Mouse (Mus musculus): ENCODE data around the gene Ep400. TPM values are rescaled to one million over a fixed set of nuclear protein-coding genes. Genes with fewer than 3 reads are reported as not detected.
"Not testable (repeated sequence)": the region's sequence is repeated elsewhere in the genome, so short reads cannot be mapped to it uniquely, and the experiment has no call there.

The Ep400 gene
- polyA plus RNA-seq, 1 experiment from 2014 or later: 42.6 TPM

- Histone ChIP-seq H3K4me2 (no peak overlapping the region), H3K4me3 (replicated peaks) (no peak overlapping the region), H3K36me3 (peaks cover 84% of the 10 kb centered on the region), H3K9me3 (no peaks in the 10 kb centered on the region), H3K9ac (replicated peaks) (no peak overlapping the region), H3K27ac (no peak overlapping the region), H3K27me3 (no peaks in the 10 kb centered on the region), H3K4me1 (replicated peaks) (no peaks in the 10 kb centered on the region)
- 94% methylated on average over 2 of the region's 2 CpGs for WGBS
- ATAC-seq (ENCODE audit: insufficient number of reproducible peaks, insufficient read depth, low FRiP score, low TSS enrichment, low read depth): no peak
These were observed 39.3 kb downstream of the Ep400 start for GRCm38 (mm10) chr5:110731227-110731626.

GRCm38 (mm10) chr5:110727850-110728249 lies 42.7 kb downstream of the Ep400 start:
- H3K27me3 ChIP-seq: no peaks in the 10 kb centered on the region
- H3K36me3 ChIP-seq: peaks cover 90% of the 10 kb centered on the region
- H3K9ac ChIP-seq (replicated peaks): no peak overlapping the region
- H3K9me3 ChIP-seq: no peaks in the 10 kb centered on the region
- H3K4me3 ChIP-seq (replicated peaks): no peak overlapping the region
- no peak overlapping the region for H3K27ac ChIP-seq
- no peaks in the 10 kb centered on the region for H3K4me1 ChIP-seq (replicated peaks)
- ATAC-seq (ENCODE audit: insufficient number of reproducible peaks, insufficient read depth, low FRiP score, low TSS enrichment, low read depth): no peak
- no peak overlapping the region for H3K4me2 ChIP-seq
- WGBS: 85% methylated on average over 1 of the region's 1 CpGs

- Histone ChIP-seq H3K36me3 (peaks cover 93% of the 10 kb centered on the region), H3K27me3 (no peaks in the 10 kb centered on the region), H3K9me3 (no peaks in the 10 kb centered on the region), H3K4me2 (no peak overlapping the region), H3K27ac (no peak overlapping the region), H3K4me1 (replicated peaks) (no peaks in the 10 kb centered on the region), H3K9ac (replicated peaks) (no peak overlapping the region), H3K4me3 (replicated peaks) (no peak overlapping the region)
- WGBS: 93% methylated on average over 2 of the region's 2 CpGs
- no peak for ATAC-seq (ENCODE audit: insufficient number of reproducible peaks, insufficient read depth, low FRiP score, low TSS enrichment, low read depth)
These were observed 47.0 kb downstream of the Ep400 start for GRCm38 (mm10) chr5:110723543-110723942.

GRCm38 (mm10) chr5:110721463-110721862 lies 49.1 kb downstream of the Ep400 start:
- ATAC-seq (ENCODE audit: insufficient number of reproducible peaks, insufficient read depth, low FRiP score, low TSS enrichment, low read depth); H3K27me3 ChIP-seq; H3K4me3 ChIP-seq (replicated peaks); H3K27ac ChIP-seq; H3K9me3 ChIP-seq; H3K9ac ChIP-seq (replicated peaks); H3K4me1 ChIP-seq (replicated peaks); H3K4me2 ChIP-seq: not testable (repeated sequence)
- WGBS: 87% methylated on average over 1 of the region's 1 CpGs
- H3K36me3 ChIP-seq: peaks cover 89% of the 10 kb centered on the region

DNA sequence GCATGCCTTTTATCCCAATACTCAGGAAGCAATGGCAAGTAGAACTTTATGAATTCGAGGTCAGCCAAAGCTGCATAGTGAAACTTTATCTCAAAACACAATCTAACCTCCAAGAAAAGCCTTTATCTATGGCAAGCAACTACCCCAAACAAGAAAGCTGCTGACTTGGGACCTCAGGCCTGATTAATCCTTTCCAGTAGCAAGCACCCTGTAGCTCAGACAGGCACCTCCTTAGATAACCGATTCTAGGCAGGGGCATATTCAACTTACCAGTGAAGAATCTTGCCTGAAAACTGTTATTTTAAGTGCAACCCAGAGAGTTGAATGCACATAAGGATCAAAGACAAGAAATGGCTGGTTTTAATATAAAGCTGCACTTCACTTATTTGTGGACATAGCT lies 59.1 kb downstream of the Ep400 start:
- no peak for ATAC-seq (ENCODE audit: insufficient number of reproducible peaks, insufficient read depth, low FRiP score, low TSS enrichment, low read depth)
- WGBS: 90% methylated on average over 2 of the region's 2 CpGs
- H3K36me3 ChIP-seq: peaks cover 72% of the 10 kb centered on the region

GRCm38 (mm10) chr5:110709256-110709655 lies 61.3 kb downstream of the Ep400 start:
- WGBS: 94% methylated on average over 4 of the region's 4 CpGs
- H3K4me1 ChIP-seq (replicated peaks): no peaks in the 10 kb centered on the region
- H3K9me3 ChIP-seq: no peaks in the 10 kb centered on the region
- no peak overlapping the region for H3K4me3 ChIP-seq (replicated peaks)
- peaks cover 86% of the 10 kb centered on the region for H3K36me3 ChIP-seq
- ATAC-seq (ENCODE audit: insufficient number of reproducible peaks, insufficient read depth, low FRiP score, low TSS enrichment, low read depth): no peak
- no peak overlapping the region for H3K9ac ChIP-seq (replicated peaks)
- no peaks in the 10 kb centered on the region for H3K27me3 ChIP-seq
- no peak overlapping the region for H3K4me2 ChIP-seq
- no peak overlapping the region for H3K27ac ChIP-seq

More for the DNA sequence above, 59.1 kb downstream of the Ep400 start:
- Histone ChIP-seq H3K9ac (replicated peaks) (no peak overlapping the region), H3K9me3 (no peaks in the 10 kb centered on the region), H3K4me1 (replicated peaks) (no peaks in the 10 kb centered on the region), H3K4me2 (no peak overlapping the region), H3K27ac (no peak overlapping the region), H3K4me3 (replicated peaks) (no peak overlapping the region), H3K27me3 (no peaks in the 10 kb centered on the region)

GRCm38 (mm10) chr5:110704004-110704403 lies 66.5 kb downstream of the Ep400 start:
- no peaks in the 10 kb centered on the region for H3K4me1 ChIP-seq (replicated peaks)
- no peak overlapping the region for H3K4me2 ChIP-seq
- no peak for ATAC-seq (ENCODE audit: insufficient number of reproducible peaks, insufficient read depth, low FRiP score, low TSS enrichment, low read depth)
- no peaks in the 10 kb centered on the region for H3K9me3 ChIP-seq
- peaks cover 97% of the 10 kb centered on the region for H3K36me3 ChIP-seq
- H3K9ac ChIP-seq (replicated peaks): no peak overlapping the region
- H3K27ac ChIP-seq: no peak overlapping the region
- H3K27me3 ChIP-seq: no peaks in the 10 kb centered on the region
- H3K4me3 ChIP-seq (replicated peaks): no peak overlapping the region
- WGBS: 91% methylated on average over 1 of the region's 1 CpGs

DNA sequence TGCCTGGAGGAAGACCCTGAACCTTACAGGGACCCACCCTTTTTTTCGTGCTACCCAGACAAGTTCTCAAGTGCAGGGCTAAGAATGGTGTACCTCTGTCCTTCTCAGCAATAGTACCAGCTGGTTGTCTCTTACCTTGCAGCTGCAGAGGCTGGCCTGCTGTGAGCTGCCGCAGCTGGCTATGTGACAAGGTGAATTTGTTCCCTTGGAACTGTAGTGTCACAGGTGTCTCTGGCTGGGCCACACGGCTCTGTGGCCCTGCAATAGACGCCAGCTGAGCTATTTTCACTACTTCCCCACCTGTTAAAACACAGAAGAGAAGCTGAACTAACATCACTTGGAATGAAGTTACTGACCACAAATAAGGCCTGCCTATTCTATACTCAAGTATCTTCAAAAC lies 71.9 kb downstream of the Ep400 start:
- 89% methylated on average over 4 of the region's 4 CpGs for WGBS

DNA sequence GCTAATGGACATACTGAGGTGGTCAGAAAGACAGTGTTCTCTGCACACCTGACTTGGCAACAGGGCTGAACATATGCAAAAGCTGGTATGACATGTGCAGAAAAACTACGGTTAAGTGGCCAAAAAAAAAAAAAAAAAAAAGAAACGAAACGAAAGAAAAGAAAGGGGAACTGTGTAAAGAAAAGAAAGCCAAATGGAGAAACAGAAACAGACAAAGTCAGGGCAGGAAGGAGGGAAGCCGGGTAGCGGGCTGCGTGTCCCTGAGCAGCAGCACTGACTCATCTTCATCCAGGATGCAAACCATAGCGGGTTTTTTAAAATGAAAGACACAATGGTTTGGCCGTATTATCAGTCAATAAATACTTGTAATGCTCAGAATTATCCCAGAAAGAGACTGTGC lies 88.5 kb downstream of the Ep400 start:
- Histone ChIP-seq H3K4me1 (replicated peaks) (no peaks in the 10 kb centered on the region), H3K9me3 (no peaks in the 10 kb centered on the region), H3K4me3 (replicated peaks) (no peak overlapping the region), H3K4me2 (no peak overlapping the region), H3K36me3 (peaks cover 93% of the 10 kb centered on the region), H3K9ac (replicated peaks) (no peak overlapping the region), H3K27me3 (no peaks in the 10 kb centered on the region), H3K27ac (no peak overlapping the region)
- WGBS: 93% methylated on average over 8 of the region's 8 CpGs
- no peak for ATAC-seq (ENCODE audit: insufficient number of reproducible peaks, insufficient read depth, low FRiP score, low TSS enrichment, low read depth)

More for the DNA sequence above, 71.9 kb downstream of the Ep400 start:
- Histone ChIP-seq H3K4me1 (replicated peaks) (no peaks in the 10 kb centered on the region), H3K9ac (replicated peaks) (no peak overlapping the region), H3K4me3 (replicated peaks) (no peak overlapping the region), H3K27ac (no peak overlapping the region), H3K36me3 (peaks cover 95% of the 10 kb centered on the region), H3K4me2 (no peak overlapping the region), H3K9me3 (no peaks in the 10 kb centered on the region), H3K27me3 (no peaks in the 10 kb centered on the region)
- ATAC-seq (ENCODE audit: insufficient number of reproducible peaks, insufficient read depth, low FRiP score, low TSS enrichment, low read depth): no peak

DNA sequence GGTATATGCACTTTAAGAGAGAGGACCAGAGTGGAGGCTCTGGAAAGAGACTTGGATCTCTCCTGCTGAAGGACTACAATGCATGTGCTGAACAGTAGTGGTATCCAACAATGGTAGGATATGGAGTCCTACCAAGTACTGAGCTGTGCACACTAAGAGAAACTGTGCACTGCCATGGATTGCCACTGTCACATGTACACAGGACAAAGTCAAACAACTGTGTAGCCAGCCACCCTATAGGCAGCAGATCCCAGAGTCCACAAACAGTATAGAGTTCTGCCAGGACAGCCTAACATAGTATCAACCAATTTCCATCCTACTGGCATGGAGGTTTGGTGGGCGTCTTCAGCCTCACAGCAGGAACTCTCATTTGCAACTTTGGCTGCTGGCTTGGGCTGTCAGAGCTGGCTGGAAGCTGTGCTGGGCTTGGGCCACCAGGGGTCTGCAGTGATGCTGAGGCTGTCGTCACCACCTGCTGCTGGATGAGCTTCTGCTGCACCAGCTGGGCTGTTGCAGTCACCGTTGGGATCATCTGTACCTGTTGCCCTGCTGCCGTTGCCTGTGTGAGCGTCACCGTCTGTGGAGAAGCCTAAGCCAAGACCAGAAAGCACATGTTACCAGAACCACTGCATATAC lies 104.9 kb downstream of the Ep400 start:
- WGBS: 68% methylated on average over 6 of the region's 6 CpGs
- no peak overlapping the region for H3K4me3 ChIP-seq (replicated peaks)
- H3K9me3 ChIP-seq: no peaks in the 10 kb centered on the region
- H3K27ac ChIP-seq: no peak overlapping the region
- peaks cover 91% of the 10 kb centered on the region for H3K36me3 ChIP-seq
- H3K9ac ChIP-seq (replicated peaks): no peak overlapping the region
- no peak overlapping the region for H3K4me2 ChIP-seq
- H3K27me3 ChIP-seq: no peaks in the 10 kb centered on the region
- no peaks in the 10 kb centered on the region for H3K4me1 ChIP-seq (replicated peaks)
- no peak for ATAC-seq (ENCODE audit: insufficient number of reproducible peaks, insufficient read depth, low FRiP score, low TSS enrichment, low read depth)

DNA sequence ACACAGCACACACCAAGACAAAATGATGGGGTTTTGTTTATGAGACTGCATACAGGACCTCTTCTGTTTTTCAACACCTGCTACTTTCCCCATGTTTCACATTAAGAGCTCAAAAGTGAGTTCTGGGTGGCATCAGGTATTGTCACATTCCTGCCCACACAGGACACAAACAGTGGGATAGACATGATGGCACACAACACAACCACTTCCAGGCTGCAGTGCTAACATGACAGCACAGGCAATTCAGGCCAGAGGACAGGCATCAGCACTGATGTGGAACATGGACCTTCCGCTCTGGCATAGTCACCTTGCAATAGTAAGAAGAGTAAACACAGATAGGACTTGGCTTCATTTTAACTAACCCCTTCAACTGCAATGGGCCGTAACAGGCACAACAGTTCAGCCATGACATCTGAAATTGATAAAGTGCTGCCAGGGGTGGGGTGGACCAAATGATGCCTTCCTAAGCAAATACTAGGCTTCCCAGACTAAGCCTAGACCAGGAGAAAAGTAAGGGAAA lies 105.7 kb downstream of the Ep400 start:
- no peak overlapping the region for H3K4me3 ChIP-seq (replicated peaks)
- H3K27ac ChIP-seq: no peak overlapping the region
- no peak overlapping the region for H3K9ac ChIP-seq (replicated peaks)
- H3K27me3 ChIP-seq: no peaks in the 10 kb centered on the region
- H3K9me3 ChIP-seq: no peaks in the 10 kb centered on the region
- H3K36me3 ChIP-seq: peaks cover 91% of the 10 kb centered on the region
- 92% methylated on average over 2 of the region's 2 CpGs for WGBS
- H3K4me2 ChIP-seq: no peak overlapping the region
- no peak for ATAC-seq (ENCODE audit: insufficient number of reproducible peaks, insufficient read depth, low FRiP score, low TSS enrichment, low read depth)
- H3K4me1 ChIP-seq (replicated peaks): no peaks in the 10 kb centered on the region

GRCm38 (mm10) chr5:110664041-110664440 lies 106.5 kb downstream of the Ep400 start:
- Histone ChIP-seq H3K4me3 (replicated peaks) (no peak overlapping the region), H3K27me3 (no peaks in the 10 kb centered on the region), H3K9me3 (no peaks in the 10 kb centered on the region), H3K4me1 (replicated peaks) (no peaks in the 10 kb centered on the region), H3K9ac (replicated peaks) (no peak overlapping the region), H3K36me3 (peaks cover 90% of the 10 kb centered on the region), H3K4me2 (no peak overlapping the region), H3K27ac (no peak overlapping the region)
- 91% methylated on average over 2 of the region's 2 CpGs for WGBS
- ATAC-seq (ENCODE audit: insufficient number of reproducible peaks, insufficient read depth, low FRiP score, low TSS enrichment, low read depth): no peak
